Mouse (Mus musculus) MEL (cell line): Measurements from ENCODE around the gene Eva1c. TPM values are rescaled to one million over a fixed set of nuclear protein-coding genes. Genes with fewer than 3 reads are reported as not detected.
A peak's percentile ranks its signal among the peaks of the same experiment; 100 is the strongest.

ENCODE experiments used
- DNase-seq: peaks from one replicate; pipeline ENCODE4 v3.0.0; 2011; ENCODE audit warnings: low read depth, low spot score
- H3K27ac ChIP-seq: 2 replicates; pipeline ENCODE4 v1.5.1; 2012; ENCODE audit warnings: low read depth, mild to moderate bottlenecking, control low read depth, low read length, moderate library complexity; ENCODE audit not compliant: control insufficient read depth
- H3K27me3 ChIP-seq, 2 experiments: fragments of 150-350 bp in 1 of 2; sonication (generic) in 1 of 2; 2 replicates each; pipeline ENCODE4 v1.6.1; 2012; ENCODE audit warnings: low read length in 2 of 2, mild to moderate bottlenecking in 2 of 2, improper control_type of control experiment in 1 of 2, moderate library complexity in 1 of 2; ENCODE audit not compliant: insufficient read depth in 2 of 2, control insufficient read depth in 1 of 2
- H3K36me3 ChIP-seq, 2 experiments: 2 replicates each; pipeline ENCODE4 v1.6.1; 2012 to 2014; ENCODE audit warnings: low read length in 2 of 2, improper control_type of control experiment in 1 of 2, inconsistent platforms in 1 of 2, mild to moderate bottlenecking in 1 of 2; ENCODE audit not compliant: insufficient read depth in 2 of 2, control insufficient read depth in 1 of 2
- H3K4me1 ChIP-seq, 2 experiments: fragments of 150-350 bp in 1 of 2; sonication (generic) in 1 of 2; 2 replicates each; pipeline ENCODE4 v1.6.1; 2012; ENCODE audit warnings: low read length in 2 of 2, improper control_type of control experiment in 1 of 2, mild to moderate bottlenecking in 1 of 2; ENCODE audit not compliant: insufficient read depth in 2 of 2, control insufficient read depth in 1 of 2
- H3K4me3 ChIP-seq, 2 experiments: fragments of 150-350 bp in 1 of 2; sonication (generic) in 1 of 2; 2 replicates each; pipeline ENCODE4 v1.5.1; 2012; ENCODE audit warnings: low read depth in 2 of 2, low read length in 2 of 2, mild to moderate bottlenecking in 2 of 2, moderate library complexity in 2 of 2, control low read depth in 1 of 2, improper control_type of control experiment in 1 of 2; ENCODE audit not compliant: control insufficient read depth in 1 of 2, insufficient read depth in 1 of 2
- H3K79me2 ChIP-seq: 2 replicates; pipeline ENCODE4 v1.6.1; 2012; ENCODE audit warnings: mild to moderate bottlenecking, low read length, moderate library complexity; ENCODE audit not compliant: control insufficient read depth, poor library complexity, insufficient read depth
- H3K9ac ChIP-seq: 2 replicates; pipeline ENCODE4 v1.6.1; 2012; ENCODE audit warnings: low read depth, mild to moderate bottlenecking, control low read depth, low read length, moderate library complexity; ENCODE audit not compliant: control insufficient read depth, poor library complexity, severe bottlenecking
- H3K9me3 ChIP-seq: fragments of 150-350 bp; sonication (generic); replicated peaks from 2 replicates; pipeline ENCODE4 v1.6.1; 2012; ENCODE audit warnings: mild to moderate bottlenecking, low read length, improper control_type of control experiment, moderate library complexity; ENCODE audit not compliant: insufficient read depth
- BHLHE40 ChIP-seq: IDR thresholded peaks from 2 replicates; pipeline ENCODE4 v1.6.1; 2012; ENCODE audit warnings: low read depth, mild to moderate bottlenecking, inconsistent platforms, low read length, improper control_type of control experiment, borderline replicate concordance
- CHD1 ChIP-seq: IDR thresholded peaks from 2 replicates; pipeline ENCODE4 v1.6.1; 2012; ENCODE audit warnings: low read depth, mild to moderate bottlenecking, inconsistent platforms, low read length, improper control_type of control experiment
- E2F4 ChIP-seq: IDR thresholded peaks from 2 replicates; pipeline ENCODE4 v1.6.1; 2011; ENCODE audit warnings: low read depth, low read length, improper control_type of control experiment, borderline replicate concordance
- ELF1 ChIP-seq: IDR thresholded peaks from 2 replicates; pipeline ENCODE4 v1.6.1; 2014; ENCODE audit warnings: low read depth, mild to moderate bottlenecking, inconsistent platforms, low read length, improper control_type of control experiment, moderate library complexity
- EP300 ChIP-seq, 2 experiments: IDR thresholded peaks; 2 replicates each; pipeline ENCODE4 v1.6.1; 2011; ENCODE audit warnings: improper control_type of control experiment in 2 of 2, low read length in 2 of 2, low read depth in 1 of 2, mild to moderate bottlenecking in 1 of 2
- ETS1 ChIP-seq: IDR thresholded peaks from 2 replicates; pipeline ENCODE4 v1.6.1; 2012; ENCODE audit warnings: low read depth, mild to moderate bottlenecking, inconsistent platforms, low read length, improper control_type of control experiment, moderate library complexity
- GABPA ChIP-seq: IDR thresholded peaks from 2 replicates; pipeline ENCODE4 v1.6.1; 2012; ENCODE audit warnings: low read depth, mild to moderate bottlenecking, inconsistent platforms, low read length, improper control_type of control experiment, moderate library complexity
- JUND ChIP-seq: IDR thresholded peaks from 2 replicates; pipeline ENCODE4 v1.6.1; 2011; ENCODE audit warnings: low read depth, mild to moderate bottlenecking, improper control_type of control experiment, low read length
- MAZ ChIP-seq: IDR thresholded peaks from 2 replicates; pipeline ENCODE4 v1.6.1; 2012; ENCODE audit warnings: low read depth, mild to moderate bottlenecking, inconsistent platforms, low read length, improper control_type of control experiment
- MYB ChIP-seq: IDR thresholded peaks from 2 replicates; pipeline ENCODE4 v1.6.1; 2011; ENCODE audit warnings: mild to moderate bottlenecking, low read depth, low read length, improper control_type of control experiment
- MYC ChIP-seq: IDR thresholded peaks from 2 replicates; pipeline ENCODE4 v1.6.1; 2011; ENCODE audit warnings: low read depth, mild to moderate bottlenecking, low read length, improper control_type of control experiment, moderate library complexity
- NRF1 ChIP-seq: IDR thresholded peaks from 2 replicates; pipeline ENCODE4 v1.6.1; 2014; ENCODE audit warnings: low read depth, mild to moderate bottlenecking, inconsistent platforms, low read length, improper control_type of control experiment, moderate library complexity; ENCODE audit not compliant: poor library complexity, insufficient read depth, severe bottlenecking
- POLR2A ChIP-seq, 2 experiments: IDR thresholded peaks; 2 replicates each; pipeline ENCODE4 v1.6.1; 2011 to 2012; ENCODE audit warnings: low read length in 2 of 2, mild to moderate bottlenecking in 2 of 2, control low read depth in 1 of 2, improper control_type of control experiment in 1 of 2, low read depth in 1 of 2, moderate library complexity in 1 of 2; ENCODE audit not compliant: control insufficient read depth in 1 of 2, insufficient read depth in 1 of 2, poor library complexity in 1 of 2
- POLR2AphosphoS2 ChIP-seq: IDR thresholded peaks from 2 replicates; pipeline ENCODE4 v1.6.1; 2011; ENCODE audit warnings: low read length, improper control_type of control experiment
- SIN3A ChIP-seq: IDR thresholded peaks from 2 replicates; pipeline ENCODE4 v1.6.1; 2012; ENCODE audit warnings: low read length, improper control_type of control experiment, inconsistent platforms
- SMC3 ChIP-seq: IDR thresholded peaks from 2 replicates; pipeline ENCODE4 v1.6.1; 2011; ENCODE audit warnings: low read depth, low read length, improper control_type of control experiment
- TAL1 ChIP-seq: IDR thresholded peaks from 2 replicates; pipeline ENCODE4 v1.6.1; 2012; ENCODE audit warnings: mild to moderate bottlenecking, inconsistent platforms, low read length, moderate library complexity, mixed read lengths
- TBP ChIP-seq: IDR thresholded peaks from 2 replicates; pipeline ENCODE4 v1.8.0; 2011; ENCODE audit warnings: low read depth, low read length, improper control_type of control experiment
- TCF12 ChIP-seq: IDR thresholded peaks from 2 replicates; pipeline ENCODE4 v1.6.1; 2014; ENCODE audit warnings: low read depth, mild to moderate bottlenecking, inconsistent platforms, low read length, improper control_type of control experiment, moderate library complexity
- USF1 ChIP-seq: IDR thresholded peaks from 2 replicates; pipeline ENCODE4 v1.6.1; 2014; ENCODE audit warnings: low read depth, mild to moderate bottlenecking, inconsistent platforms, low read length, improper control_type of control experiment, moderate library complexity
- USF2 ChIP-seq, 2 experiments: IDR thresholded peaks; 2 replicates each; pipeline ENCODE4 v1.6.1; 2011 to 2012; ENCODE audit warnings: improper control_type of control experiment in 2 of 2, low read length in 2 of 2, borderline replicate concordance in 1 of 2, inconsistent platforms in 1 of 2, low read depth in 1 of 2, mild to moderate bottlenecking in 1 of 2; ENCODE audit not compliant: insufficient read depth in 1 of 2
- ZC3H11A ChIP-seq: IDR thresholded peaks from 2 replicates; pipeline ENCODE4 v1.6.1; 2012; ENCODE audit warnings: low read depth, mild to moderate bottlenecking, inconsistent platforms, low read length, improper control_type of control experiment
- ZKSCAN1 ChIP-seq: IDR thresholded peaks from 2 replicates; pipeline ENCODE4 v1.6.1; 2012; ENCODE audit warnings: low read depth, mild to moderate bottlenecking, inconsistent platforms, low read length, improper control_type of control experiment, moderate library complexity
- ZMIZ1 ChIP-seq: IDR thresholded peaks from 2 replicates; pipeline ENCODE4 v1.6.1; 2012; ENCODE audit warnings: low read depth, mild to moderate bottlenecking, inconsistent platforms, low read length, improper control_type of control experiment, moderate library complexity
- polyA plus RNA-seq, 2 experiments: library from polyadenylated mRNA; stranded (reverse) in 1 of 2; unstranded in 1 of 2; fragments of >175 nt in 1 of 2; fragments of >200 nt in 1 of 2; gene quantifications; 2 replicates each; pipeline versions ENCODE4 v1.2.1 to v1.2.4; 2012; ENCODE audit warnings: low replicate concordance in 2 of 2, low read depth in 1 of 2; ENCODE audit not compliant: insufficient read length in 2 of 2, insufficient read depth in 1 of 2, missing spikeins in 1 of 2
- total RNA-seq: library from RNA; depleted of rRNA; stranded (reverse); fragments of 300-350 nt; gene quantifications from 2 replicates; pipeline ENCODE4 v1.2.3, GENCODE M21; 2012

Gene Eva1c
- total and polyA plus RNA-seq, 3 experiments = 0.06 TPM; not detected in 2

DNA sequence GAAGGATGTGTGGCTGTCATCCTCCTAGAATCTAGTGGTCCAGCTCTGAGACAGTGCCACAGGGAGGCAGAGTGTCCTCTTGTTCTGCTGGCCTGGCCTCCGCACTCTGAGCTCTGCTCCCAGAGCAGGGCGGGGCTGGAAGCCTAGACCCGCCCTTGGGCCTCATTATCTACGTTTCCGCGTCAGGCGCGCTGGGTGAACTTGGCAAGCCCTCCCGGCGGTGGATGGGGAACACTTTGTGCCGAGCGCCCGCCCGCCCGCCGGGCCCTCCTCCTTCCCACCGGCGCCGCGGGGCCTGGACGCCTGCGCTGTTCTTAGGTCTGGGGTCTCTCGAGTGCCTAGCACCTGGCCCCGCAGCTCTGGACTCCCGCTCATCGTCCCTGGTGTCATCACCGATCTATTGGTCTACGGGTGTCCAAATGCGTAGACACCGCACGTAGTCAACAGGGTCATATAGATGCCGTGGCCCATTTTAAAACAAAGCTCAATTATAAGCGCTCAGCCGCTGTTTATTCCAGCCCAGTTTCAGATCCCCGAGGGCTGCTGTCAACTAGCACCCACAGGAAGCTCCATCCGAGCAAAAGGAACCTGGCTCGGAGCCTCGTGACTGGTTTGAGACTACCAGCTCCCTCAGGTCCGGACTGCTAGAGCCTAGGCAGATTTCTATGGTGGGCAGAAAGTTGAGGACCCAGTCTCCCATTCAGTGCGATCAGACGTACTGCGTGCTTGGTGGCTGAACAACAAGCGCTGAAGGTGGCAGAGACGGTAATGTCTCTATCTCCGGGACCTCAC lies 3.6 kb downstream of the Eva1c start (continued):
- TF ChIP-seq E2F4 (no peak), POLR2AphosphoS2 (no peak), USF2 (IDR thresholded peaks at IDR 0.05; ENCODE audit: borderline replicate concordance in 1 of 2, insufficient read depth in 1 of 2, low read depth in 1 of 2, low read length in 2 of 2) (no peak), MAZ (peak; percentile 43; the same call in 1 of the 2 replicates)

DNA sequence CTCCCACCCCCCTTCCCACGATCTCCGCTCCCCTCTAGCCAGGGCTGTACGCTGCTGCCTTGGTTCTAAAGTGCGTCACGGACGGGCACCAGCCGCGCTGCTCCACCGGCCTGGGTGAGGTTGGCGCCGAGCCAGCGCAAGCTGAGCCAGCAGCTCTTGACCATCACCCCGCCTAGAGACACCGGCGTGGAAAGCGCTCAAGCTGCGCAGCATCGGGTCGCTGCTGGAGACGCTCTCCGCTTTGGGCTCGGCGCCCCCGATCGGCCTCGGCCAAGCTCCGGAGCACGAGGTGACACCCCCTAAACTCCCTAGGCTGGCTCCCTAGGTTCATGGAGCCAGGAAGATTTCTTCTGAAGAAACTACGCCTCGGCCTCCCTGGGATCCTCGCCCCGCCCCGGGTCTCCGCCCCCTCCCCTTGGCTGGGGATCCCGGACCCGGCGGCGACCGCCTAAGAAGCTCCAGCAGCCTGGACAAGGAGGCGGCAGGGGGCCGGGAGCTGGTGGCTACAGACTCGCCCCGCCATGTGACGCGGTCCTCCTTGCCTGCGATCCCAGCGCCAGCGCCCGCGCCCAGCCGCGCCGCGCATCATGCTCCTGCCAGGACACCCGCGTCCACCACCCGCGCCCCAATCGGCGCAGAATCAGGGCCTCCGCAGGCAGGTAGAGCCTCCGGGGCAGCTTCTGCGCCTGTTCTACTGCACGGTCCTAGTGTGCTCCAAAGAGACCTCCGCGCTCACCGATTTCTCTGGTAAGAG lies 4.3 kb downstream of the Eva1c start:
- Histone ChIP-seq H3K27me3 (peaks cover under 1 to 4% of the 10 kb centered on the region in 2 experiments; a peak in 1 of 4 replicates), H3K9ac (peak overlapping the region; percentile 66), H3K27ac (peak overlapping the region; percentile 10; the same call in 1 of the 2 replicates), H3K4me3 (peak overlapping the region; percentile 68 to 85), H3K36me3 (no peaks in the 10 kb centered on the region; a peak in 1 of 4 replicates), H3K9me3 (no peaks in the 10 kb centered on the region), H3K79me2 (no peaks in the 10 kb centered on the region; the same call in 1 of the 2 replicates), H3K4me1 (peaks cover 0 to 9% of the 10 kb centered on the region in 2 experiments; a peak in 2 of 4 replicates)
- TF ChIP-seq ZKSCAN1 (no peak), SIN3A (peak; percentile 39; the same call in 1 of the 2 replicates), USF1 (no peak), EP300 (IDR thresholded peaks at IDR 0.05; ENCODE audit: low read depth in 1 of 2, low read length in 2 of 2) (no peak), NRF1 (0 out of 2 replicates have a peak, but pooled peaks have one; percentile 18), MYB (no peak), ZMIZ1 (no peak), ELF1 (no peak), TAL1 (no peak)
- DNase-seq = peak; percentile 37

DNA sequence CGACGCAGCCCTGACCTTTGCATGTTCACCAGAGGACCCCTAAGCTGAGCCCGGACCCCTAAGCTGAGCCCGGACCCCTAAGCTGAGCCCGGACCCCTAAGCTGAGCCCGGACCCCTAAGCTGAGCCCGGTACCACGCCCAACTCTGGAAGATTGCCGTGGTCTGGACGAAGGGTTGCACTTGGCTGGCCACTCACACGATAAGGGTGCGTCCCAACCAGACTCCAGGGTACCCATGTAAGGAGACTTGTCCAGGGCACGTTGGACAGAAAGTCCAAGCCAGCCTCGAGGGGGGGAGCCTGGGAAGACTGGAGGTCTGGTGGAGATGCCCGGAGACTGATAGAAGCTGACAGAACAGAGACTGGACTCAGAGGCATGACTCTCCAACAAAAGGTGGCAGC lies 5.2 kb downstream of the Eva1c start:
- Histone ChIP-seq H3K27me3 (peaks cover 2 to 4% of the 10 kb centered on the region in 2 experiments; a peak in 2 of 4 replicates), H3K36me3 (no peaks in the 10 kb centered on the region; a peak in 1 of 4 replicates)
- TF ChIP-seq POLR2AphosphoS2 = no peak
- no peak for TF ChIP-seq MYC
- no peak for TF ChIP-seq GABPA
- TF ChIP-seq ZC3H11A = no peak
- no peak for TF ChIP-seq JUND
- no peak for TF ChIP-seq POLR2A (IDR thresholded peaks at IDR 0.05; ENCODE audit: control insufficient read depth in 1 of 2, insufficient read depth in 1 of 2, low read depth in 1 of 2, low read length in 2 of 2, poor library complexity in 1 of 2)
- no peak for TF ChIP-seq SMC3
- TF ChIP-seq CHD1 = no peak
- TF ChIP-seq NRF1 = no peak
- no peak for TF ChIP-seq USF2 (IDR thresholded peaks at IDR 0.05; ENCODE audit: borderline replicate concordance in 1 of 2, insufficient read depth in 1 of 2, low read depth in 1 of 2, low read length in 2 of 2)
- TF ChIP-seq TBP = no peak
- TF ChIP-seq TCF12 = no peak
- TF ChIP-seq ETS1 = no peak
- TF ChIP-seq BHLHE40 = no peak
- TF ChIP-seq, all 39 proteins: peak for 0
- Histone ChIP-seq H3K4me1 (peaks cover 0 to 9% of the 10 kb centered on the region in 2 experiments; a peak in 2 of 4 replicates), H3K9me3 (no peaks in the 10 kb centered on the region), H3K9ac (no peak overlapping the region), H3K4me3 (no peak overlapping the region), H3K79me2 (no peaks in the 10 kb centered on the region; the same call in 1 of the 2 replicates), H3K27ac (no peak overlapping the region)
- DNase-seq = no peak
